Mouse (Mus musculus) C2C12 (cell line): ENCODE results near the gene Dnmt1. TPM values are rescaled to one million over a fixed set of nuclear protein-coding genes. Genes with fewer than 3 reads are reported as not detected.

Experiments used
- H3K27me3 ChIP-seq: one replicate; pipeline ENCODE4 v1.6.1; 2011; ENCODE audit not compliant: control insufficient read depth, insufficient read depth, insufficient read length
- H3K36me3 ChIP-seq: one replicate; pipeline ENCODE4 v1.6.1; 2011; ENCODE audit not compliant: control insufficient read depth, insufficient read depth
- H3K4me3 ChIP-seq: one replicate; pipeline ENCODE4 v1.5.1; 2011; ENCODE audit warnings: mild to moderate bottlenecking, control low read depth; ENCODE audit not compliant: poor library complexity, insufficient read depth, severe bottlenecking
- H3K79me2 ChIP-seq: one replicate; pipeline ENCODE4 v1.6.1; 2011; ENCODE audit not compliant: control insufficient read depth, insufficient read depth
- H3K79me3 ChIP-seq: one replicate; pipeline ENCODE4 v1.6.1; 2011; ENCODE audit warnings: low read depth, control low read depth
- H3ac ChIP-seq: one replicate; pipeline ENCODE3; 2011; ENCODE audit warnings: low read depth; ENCODE audit not compliant: control insufficient read depth, insufficient read length
- CEBPB ChIP-seq: IDR thresholded peaks from one replicate; pipeline ENCODE4 v1.6.1; 2011; ENCODE audit warnings: low read depth, mild to moderate bottlenecking, control low read depth, moderate library complexity
- CTCF ChIP-seq: IDR thresholded peaks from one replicate; pipeline ENCODE4 v1.5.1; 2011; ENCODE audit not compliant: control insufficient read depth, insufficient read depth, insufficient read length
- FOSL1 ChIP-seq: IDR thresholded peaks from one replicate; pipeline ENCODE4 v1.8.0; 2011; ENCODE audit warnings: mild to moderate bottlenecking, low read length; ENCODE audit not compliant: poor library complexity, insufficient read depth, severe bottlenecking
- MAX ChIP-seq: IDR thresholded peaks from one replicate; pipeline ENCODE4 v1.6.1; 2011; ENCODE audit warnings: mild to moderate bottlenecking, control low read depth
- MYOD1 ChIP-seq: IDR thresholded peaks from one replicate; pipeline ENCODE4 v1.6.1; 2011; ENCODE audit warnings: low read depth; ENCODE audit not compliant: control insufficient read depth, insufficient read length
- MYOG ChIP-seq: IDR thresholded peaks from one replicate; pipeline ENCODE4 v1.6.1; 2011; ENCODE audit not compliant: control insufficient read depth, insufficient read length; ENCODE audit errors: extremely low read depth
- USF1 ChIP-seq: IDR thresholded peaks from one replicate; pipeline ENCODE4 v1.6.1; 2011; ENCODE audit warnings: low read depth, mild to moderate bottlenecking, control low read depth, moderate library complexity
- polyA plus RNA-seq: library from polyadenylated mRNA; unstranded; fragments of >200 nt; fragmentation: generic; extraction: Trizol; gene quantifications from one replicate; pipeline ENCODE4 v1.2.1, GENCODE M21; 2012; ENCODE audit warnings: missing spikeins

Dnmt1 gene
- polyA plus RNA-seq, 1 experiment = 69.7 TPM

GRCm38 (mm10) chr9:20878041-20878709 is 81.5 kb downstream of the Dnmt1 start:
- Histone ChIP-seq H3K36me3 (no peaks in the 10 kb centered on the region), H3K79me3 (no peaks in the 10 kb centered on the region), H3K79me2 (no peaks in the 10 kb centered on the region), H3ac (peak overlapping the region; percentile 22), H3K27me3 (no peaks in the 10 kb centered on the region), H3K4me3 (peak overlapping the region; percentile 18)
- TF ChIP-seq CTCF (peak; percentile 91), MYOG (no peak), MAX (peak; percentile 77), CEBPB (no peak), FOSL1 (no peak), USF1 (no peak), MYOD1 (no peak)

GRCm38 (mm10) chr9:20877118-20878040 is 82.3 kb downstream of the Dnmt1 start:
- TF ChIP-seq MAX = no peak
- no peak for TF ChIP-seq MYOD1
- no peak for TF ChIP-seq FOSL1
- no peak for TF ChIP-seq CTCF
- no peak for TF ChIP-seq MYOG
- TF ChIP-seq USF1 = no peak
- no peak for TF ChIP-seq CEBPB
- no peaks in the 10 kb centered on the region for H3K36me3 ChIP-seq
- H3K79me2 ChIP-seq = no peaks in the 10 kb centered on the region
- no peak overlapping the region for H3K4me3 ChIP-seq
- H3K79me3 ChIP-seq = no peaks in the 10 kb centered on the region
- no peak overlapping the region for H3ac ChIP-seq
- no peaks in the 10 kb centered on the region for H3K27me3 ChIP-seq

- H3K36me3 ChIP-seq = no peaks in the 10 kb centered on the region
- no peak overlapping the region for H3ac ChIP-seq
- H3K79me3 ChIP-seq = no peaks in the 10 kb centered on the region
- no peak overlapping the region for H3K4me3 ChIP-seq
- TF ChIP-seq MYOD1 (no peak), FOSL1 (no peak), USF1 (no peak), CEBPB (no peak), CTCF (no peak), MAX (no peak), MYOG (no peak)
- no peaks in the 10 kb centered on the region for H3K79me2 ChIP-seq
- no peaks in the 10 kb centered on the region for H3K27me3 ChIP-seq
These were observed 83.2 kb downstream of the Dnmt1 start for GRCm38 (mm10) chr9:20876318-20877117.

- no peak overlapping the region for H3ac ChIP-seq
- TF ChIP-seq CEBPB (no peak), CTCF (no peak), FOSL1 (no peak), MYOD1 (no peak), MAX (no peak), USF1 (no peak), MYOG (no peak)
These were observed 84.5 kb downstream of the Dnmt1 start for GRCm38 (mm10) chr9:20875021-20875790.

GRCm38 (mm10) chr9:20873521-20873920 is 86.2 kb downstream of the Dnmt1 start:
- no peak overlapping the region for H3K4me3 ChIP-seq
- no peaks in the 10 kb centered on the region for H3K79me3 ChIP-seq
- H3K27me3 ChIP-seq = no peaks in the 10 kb centered on the region
- H3K79me2 ChIP-seq = no peaks in the 10 kb centered on the region
- H3K36me3 ChIP-seq = no peaks in the 10 kb centered on the region
- no peak overlapping the region for H3ac ChIP-seq
- TF ChIP-seq MYOG (no peak), CEBPB (no peak), MAX (no peak), CTCF (no peak), USF1 (no peak), MYOD1 (no peak), FOSL1 (no peak)

More at GRCm38 (mm10) chr9:20875021-20875790, 84.5 kb downstream of the Dnmt1 start:
- Histone ChIP-seq H3K79me3 (no peaks in the 10 kb centered on the region), H3K4me3 (peak overlapping the region; percentile 6), H3K79me2 (no peaks in the 10 kb centered on the region), H3K27me3 (no peaks in the 10 kb centered on the region), H3K36me3 (no peaks in the 10 kb centered on the region)
